Mouse (Mus musculus) olfactory bulb, adult 2 months (tissue): Measurements from ENCODE around the gene Snx5.

ENCODE experiments used
- CTCF ChIP-seq: fragments of 200-500 bp; IDR thresholded peaks from 2 replicates; pipeline ENCODE4 v1.5.1; 2012; ENCODE audit warnings: low read depth, mild to moderate bottlenecking, low read length, moderate library complexity; ENCODE audit not compliant: insufficient read depth
- POLR2A ChIP-seq: fragments of 200-500 bp; IDR thresholded peaks from 2 replicates; pipeline ENCODE4 v1.6.1; 2012; ENCODE audit warnings: mild to moderate bottlenecking, low read depth, low read length, moderate library complexity; ENCODE audit not compliant: insufficient read depth

- TF ChIP-seq CTCF (no peak), POLR2A (no peak)
Observed at GRCm38 (mm10) chr2:144264398-144265119, 6.1 kb downstream of the Snx5 start.
